Mouse (Mus musculus): ENCODE results near the gene Ptma.
"Not testable (repeated sequence)": the region's sequence is repeated elsewhere in the genome, so short reads cannot be mapped to it uniquely, and the experiment has no call there.

Ptma gene

DNA sequence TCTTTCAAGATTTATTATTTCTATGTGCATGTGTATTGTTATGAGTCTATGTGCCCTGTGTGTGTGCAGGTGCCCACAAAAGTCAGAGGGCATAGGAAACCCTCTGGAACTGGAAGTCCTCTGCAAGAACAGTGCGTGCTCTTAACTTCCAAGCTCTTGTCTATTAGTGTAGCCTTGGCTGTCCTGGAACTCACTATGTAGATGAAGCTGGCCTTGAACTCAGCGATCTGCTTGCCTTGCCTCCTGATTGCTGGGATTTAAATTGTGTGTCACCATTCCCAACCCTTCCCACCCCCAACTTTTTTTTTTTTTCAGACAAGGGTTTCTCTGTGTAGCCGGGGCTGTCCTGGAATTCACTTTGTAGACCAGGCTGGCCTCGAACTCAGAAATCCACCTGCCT, 30.2 kb upstream of the Ptma start:
- DNase-seq (ENCODE audit: low spot score), result no peak

DNA sequence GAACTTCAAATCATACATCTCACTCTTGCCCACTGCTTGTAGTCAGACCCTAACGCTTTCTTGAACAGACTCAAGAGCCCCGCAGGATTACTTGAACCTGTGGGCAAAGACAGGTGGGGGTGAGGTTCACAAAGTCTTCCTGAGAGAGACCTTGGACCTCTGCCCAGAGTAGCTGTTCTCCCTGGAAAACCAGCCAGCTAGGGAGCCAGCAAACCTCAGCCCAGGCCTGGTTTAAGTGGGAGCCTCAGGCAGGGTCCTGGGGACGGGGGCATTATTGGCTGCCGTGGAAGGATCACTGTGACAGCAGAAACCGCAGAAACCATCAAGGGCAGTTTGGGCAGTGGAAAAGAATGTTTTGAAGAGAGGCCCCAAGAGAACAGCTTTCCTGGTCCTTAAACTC, 29.2 kb upstream of the Ptma start:
- DNase-seq (ENCODE audit: low spot score), result no peak

DNA sequence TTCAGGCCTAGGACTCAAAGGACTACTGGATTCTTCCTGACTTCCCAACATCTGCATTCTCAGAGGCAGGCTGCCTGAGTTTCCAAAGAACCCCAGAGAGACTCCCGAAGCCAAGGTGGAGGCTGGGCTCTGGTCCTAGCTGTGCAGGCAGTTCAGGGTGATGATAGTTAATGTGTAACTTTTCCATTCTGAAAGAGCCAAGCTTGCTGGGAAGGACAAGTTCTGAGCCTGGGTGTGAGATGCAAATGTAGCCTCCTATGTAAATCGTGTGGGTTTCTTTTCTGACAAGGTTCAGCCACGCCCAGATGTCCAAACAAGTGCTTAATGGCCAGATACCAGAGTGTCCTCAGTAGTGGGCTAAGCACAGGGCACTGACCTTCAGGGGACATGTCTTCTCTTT, 28.5 kb upstream of the Ptma start:
- no peak for DNase-seq (ENCODE audit: low spot score)

DNA sequence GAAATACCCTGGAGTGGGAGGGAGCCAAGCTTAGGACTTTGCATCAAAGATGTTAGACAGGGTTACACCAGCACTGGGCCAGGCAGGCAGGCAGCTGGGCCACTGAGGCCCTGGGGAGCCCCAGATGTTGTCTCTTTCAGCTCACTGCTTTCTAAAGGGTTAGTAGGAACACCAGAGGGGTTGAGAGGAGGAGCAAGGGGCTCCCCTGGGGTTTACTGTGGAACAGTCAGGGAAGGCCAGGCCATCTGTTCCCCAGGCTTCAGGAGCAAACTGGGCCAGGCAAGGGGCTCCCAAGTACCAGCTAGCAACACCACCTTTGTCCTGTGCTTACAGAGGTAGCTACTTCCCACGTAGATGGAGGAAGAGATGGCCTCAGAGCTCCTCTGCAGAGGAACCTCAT, 27.9 kb upstream of the Ptma start:
- no peak for DNase-seq (ENCODE audit: low spot score)

DNA sequence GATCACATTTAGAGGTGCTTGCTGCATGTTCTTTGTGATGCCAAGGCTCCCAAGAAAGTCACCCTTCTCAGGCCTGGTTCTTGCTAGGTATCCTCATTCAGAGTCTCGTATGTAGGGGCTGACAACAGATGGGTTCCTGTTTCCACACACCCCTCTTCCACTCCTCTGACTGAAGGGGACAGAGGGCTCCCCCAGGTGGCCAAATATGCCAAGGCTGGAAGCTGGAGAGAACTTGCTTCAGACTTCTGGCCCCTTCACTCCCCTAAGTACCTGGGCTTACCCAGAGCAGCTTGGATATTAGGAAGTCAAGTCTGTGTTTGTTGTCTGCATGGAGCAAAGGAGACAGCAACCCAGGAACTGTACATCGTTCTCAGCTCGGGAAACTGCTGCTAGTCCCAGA, 26.6 kb upstream of the Ptma start:
- no peak for DNase-seq (ENCODE audit: low spot score)

DNA sequence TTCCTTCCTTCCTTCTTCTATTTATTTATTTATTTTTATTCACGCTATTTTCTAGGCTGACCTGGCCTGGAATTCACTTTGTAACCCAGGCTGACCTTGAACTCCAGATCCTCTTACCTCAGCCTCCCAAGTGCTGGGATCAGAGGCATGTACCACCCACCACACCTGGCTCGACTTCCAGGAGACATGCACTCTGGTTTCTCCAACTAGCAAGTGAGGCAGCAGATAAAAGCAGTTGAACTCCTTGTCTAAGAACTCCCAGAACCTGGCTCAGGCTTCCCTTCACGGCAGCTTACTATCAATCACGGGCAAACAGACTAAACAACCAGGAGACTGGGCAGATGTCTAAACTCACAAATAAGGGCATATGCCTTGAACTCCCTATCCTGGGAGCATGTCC, 25.8 kb upstream of the Ptma start:
- DNase-seq (ENCODE audit: low spot score), result no peak

DNA sequence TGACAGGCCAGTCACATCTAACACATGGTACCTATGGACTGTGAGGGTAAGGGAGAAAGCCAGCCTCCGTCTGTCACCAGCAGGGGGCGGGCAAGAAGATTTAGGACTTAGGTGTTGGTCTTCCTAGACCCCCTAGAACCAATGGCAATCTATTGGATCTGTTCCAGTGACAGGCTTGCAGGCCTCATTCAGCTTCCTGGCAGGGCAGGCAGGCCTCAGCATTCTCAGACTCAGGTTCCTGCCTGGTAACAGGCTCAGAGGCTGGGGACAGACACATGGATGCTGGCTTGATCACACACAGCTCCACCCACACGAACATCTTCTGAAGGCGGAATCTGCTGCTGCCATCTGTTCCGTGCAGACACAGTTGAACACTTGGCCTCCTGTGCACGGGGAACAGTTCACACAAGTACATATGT, 25.4 kb upstream of the Ptma start:
- DNase-seq (ENCODE audit: low spot score), result no peak

DNA sequence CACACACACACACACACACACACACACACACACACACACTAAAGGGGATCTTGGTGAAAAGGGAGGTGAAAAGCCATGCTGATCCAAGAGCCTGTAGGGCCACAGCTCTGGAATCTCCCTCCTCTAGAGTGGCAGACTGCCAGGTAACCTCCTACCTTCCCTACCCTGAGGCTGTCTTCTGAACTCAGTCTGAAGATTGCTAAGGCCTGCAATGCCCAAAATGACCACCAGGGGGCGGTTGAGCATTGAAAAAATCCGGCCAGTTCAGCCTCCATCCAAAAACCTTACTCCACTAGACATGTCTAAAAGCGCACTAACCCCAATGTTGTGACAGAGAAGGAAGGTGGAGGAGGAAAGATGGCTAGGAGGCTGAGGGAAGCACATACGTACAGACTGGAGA, 25.0 kb upstream of the Ptma start:
- peak; percentile 94 for DNase-seq (ENCODE audit: low spot score)

DNA sequence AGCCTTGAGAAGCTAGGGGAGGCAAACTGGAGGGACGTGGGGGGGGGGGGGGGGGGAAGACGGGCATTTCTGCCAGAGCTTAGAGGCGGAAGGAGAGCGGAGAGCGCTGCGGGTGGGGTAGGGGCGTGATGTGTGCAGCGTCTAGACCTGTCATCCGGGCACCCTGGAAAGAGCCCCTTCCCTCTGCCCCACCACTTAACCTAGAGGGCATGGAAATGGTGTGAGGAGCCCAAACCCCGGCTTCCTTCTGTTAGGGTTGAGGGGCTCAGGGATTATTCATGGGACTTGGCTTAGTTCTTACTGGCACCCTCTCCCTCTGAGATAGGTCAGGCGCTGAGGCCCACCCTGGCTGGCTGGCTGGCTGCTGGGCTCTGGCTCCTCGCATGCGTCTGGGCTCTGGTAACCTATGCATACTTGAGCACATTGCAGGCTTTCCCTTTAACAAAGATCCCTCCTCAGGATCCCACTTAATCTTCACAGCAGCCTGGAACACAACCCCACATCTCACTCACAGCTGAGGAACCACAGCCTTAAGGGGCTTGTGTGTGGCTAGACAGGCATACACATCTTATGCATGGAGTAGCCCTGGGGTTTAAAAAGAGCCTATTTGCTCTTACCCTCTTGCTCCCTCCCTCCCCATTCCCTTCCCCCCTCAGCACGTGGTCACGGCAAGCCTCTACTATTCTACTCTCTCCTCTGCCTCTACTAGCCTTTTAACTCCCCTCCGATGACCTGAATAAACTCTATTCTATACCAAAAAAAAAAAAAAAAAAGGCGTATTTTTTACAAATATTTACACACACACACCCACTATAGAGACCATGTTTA, 24.1 kb upstream of the Ptma start:
- no peak for DNase-seq (ENCODE audit: low spot score)

DNA sequence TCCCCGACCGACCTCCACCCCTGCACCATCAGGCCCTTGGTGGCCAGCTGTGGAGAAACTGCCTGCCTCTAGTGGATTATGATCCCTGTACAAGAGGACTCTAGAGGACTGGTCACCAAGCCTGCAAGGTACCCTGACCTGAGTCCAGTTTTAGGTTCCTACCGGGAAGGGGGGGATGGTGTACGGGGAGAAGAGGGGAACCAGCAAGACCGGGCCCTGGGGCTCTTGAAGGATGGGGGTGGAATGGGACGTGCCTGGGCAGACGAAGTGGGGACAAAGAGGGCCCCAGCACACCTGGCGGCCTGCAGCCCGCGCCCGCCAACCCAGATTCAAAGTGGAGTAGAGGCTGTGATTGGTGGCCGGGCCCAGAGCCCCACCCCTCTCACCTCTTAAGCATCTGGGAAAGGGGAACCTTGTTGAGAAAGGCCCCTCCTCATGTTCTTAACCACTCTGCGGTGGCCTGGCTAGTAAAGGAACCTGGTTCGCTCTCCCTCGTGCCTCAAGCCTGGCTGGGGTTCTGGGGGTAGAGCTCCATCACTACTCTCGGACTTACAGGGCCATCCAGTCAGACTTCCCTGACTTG, 23.3 kb upstream of the Ptma start:
- DNase-seq (ENCODE audit: low spot score), result no peak

DNA sequence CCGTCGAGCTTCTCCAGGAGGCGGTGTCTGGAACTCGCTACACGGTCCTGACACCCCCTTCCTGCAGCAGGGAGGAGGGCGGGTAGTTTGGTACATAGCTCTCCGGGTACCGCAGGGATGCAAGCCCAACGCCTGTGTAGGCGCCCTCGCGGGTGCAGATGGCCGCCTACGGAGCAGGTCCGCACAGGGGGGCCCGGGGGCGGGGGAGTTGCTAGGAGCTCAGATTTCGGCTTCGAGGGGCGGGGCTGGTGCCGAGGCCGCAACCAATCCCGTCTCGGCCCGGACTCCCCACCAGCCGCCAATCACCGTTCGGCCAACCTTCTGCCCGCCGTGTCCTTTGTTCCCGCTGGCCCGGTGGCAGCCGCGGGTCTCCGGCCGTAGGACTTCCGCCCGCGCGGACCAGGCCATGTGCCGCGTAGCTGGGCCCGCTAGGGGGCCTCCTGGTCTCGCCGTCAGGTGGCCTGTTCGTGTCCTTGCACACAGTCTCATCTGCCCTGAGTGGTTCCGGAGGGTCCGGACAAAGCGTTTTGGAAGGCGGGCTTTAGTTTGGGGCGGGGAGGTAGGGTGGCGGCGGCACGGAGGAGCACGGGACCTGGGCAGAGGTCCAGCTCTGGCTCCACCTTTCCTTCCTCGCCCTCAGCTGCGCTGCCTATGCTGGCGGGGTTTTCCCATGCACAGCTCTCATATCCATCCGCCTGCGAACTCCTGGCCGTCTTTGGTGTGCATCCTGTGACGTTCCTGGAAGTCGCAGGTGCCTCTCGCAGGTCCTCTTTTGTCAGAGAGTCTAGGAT, 22.4 kb upstream of the Ptma start:
- DNase-seq (ENCODE audit: low spot score), result peak; percentile 92

DNA sequence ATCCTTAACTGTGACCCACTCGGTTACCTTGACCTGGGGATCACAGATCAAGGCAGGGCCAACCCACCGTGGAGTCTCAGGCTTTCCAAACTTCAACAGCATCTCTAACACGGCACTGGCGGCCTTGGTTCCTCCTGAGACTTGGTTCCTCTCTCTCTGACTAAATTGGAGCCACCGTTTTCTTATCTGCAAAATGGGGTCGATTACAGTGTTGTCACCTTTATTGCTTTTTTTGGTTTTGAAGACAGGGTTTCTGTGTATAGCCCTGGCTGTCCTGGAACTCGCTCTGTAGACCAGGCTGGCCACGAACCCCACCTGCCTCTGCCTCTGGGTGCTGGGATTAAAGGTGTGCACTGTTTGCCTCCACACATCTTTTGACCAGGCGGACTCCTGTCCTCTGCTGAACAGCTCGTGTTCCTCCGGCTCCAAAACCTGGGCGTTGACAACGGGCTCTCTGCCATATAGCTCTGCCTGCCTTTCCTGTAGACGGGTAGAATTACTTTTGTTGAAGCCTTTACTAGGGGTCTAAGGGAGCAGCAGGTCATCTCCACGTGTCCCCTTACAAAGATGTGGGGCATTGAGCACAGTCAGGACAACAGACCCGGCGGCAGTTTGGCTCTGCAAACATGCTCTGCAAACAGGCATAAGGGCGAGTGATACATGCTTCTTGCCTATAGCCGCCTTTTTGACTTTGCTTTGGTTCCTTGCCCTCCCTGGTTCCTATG, 21.7 kb upstream of the Ptma start:
- DNase-seq (ENCODE audit: low spot score), result no peak

DNA sequence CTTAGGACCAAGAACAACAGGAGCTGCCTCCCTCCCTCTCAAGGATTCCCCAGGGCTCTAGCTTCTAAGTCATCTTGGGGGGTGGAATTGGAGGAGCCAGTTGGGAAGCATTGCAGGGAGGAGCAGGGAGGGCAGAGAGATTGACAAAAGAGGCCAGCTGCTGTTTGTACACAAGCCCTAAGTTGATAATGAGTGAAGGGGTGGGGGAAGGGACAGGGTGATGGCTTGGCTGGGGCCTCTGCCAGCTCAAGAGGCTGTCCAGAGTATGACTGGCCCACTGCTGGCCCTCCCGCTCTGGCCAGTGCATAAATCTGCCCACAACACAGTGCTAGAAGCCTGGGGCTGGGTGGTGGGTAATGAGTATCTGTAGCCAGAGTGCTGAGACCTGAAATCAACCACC, 21.1 kb upstream of the Ptma start:
- DNase-seq (ENCODE audit: low spot score), result no peak

DNA sequence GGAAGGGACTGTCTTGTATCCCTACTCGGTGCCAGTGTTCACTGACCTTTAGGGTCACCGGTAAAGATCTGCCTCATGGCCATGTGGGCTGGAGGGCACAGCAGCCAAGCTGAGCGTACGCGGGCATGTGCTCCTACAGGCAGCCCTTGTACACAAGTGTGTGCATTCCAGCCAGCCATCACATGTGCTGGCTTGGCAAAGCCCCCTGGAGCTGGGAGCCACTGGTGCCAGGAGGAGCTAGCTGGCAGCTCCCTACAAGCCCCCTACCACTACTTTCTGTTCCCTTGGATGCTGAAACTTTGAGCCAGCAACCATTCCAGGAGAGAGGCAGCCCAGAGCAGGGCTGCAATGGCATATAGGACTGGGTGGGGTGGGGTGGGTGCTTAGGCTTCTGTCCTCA, 20.1 kb upstream of the Ptma start:
- no peak for DNase-seq (ENCODE audit: low spot score)

DNA sequence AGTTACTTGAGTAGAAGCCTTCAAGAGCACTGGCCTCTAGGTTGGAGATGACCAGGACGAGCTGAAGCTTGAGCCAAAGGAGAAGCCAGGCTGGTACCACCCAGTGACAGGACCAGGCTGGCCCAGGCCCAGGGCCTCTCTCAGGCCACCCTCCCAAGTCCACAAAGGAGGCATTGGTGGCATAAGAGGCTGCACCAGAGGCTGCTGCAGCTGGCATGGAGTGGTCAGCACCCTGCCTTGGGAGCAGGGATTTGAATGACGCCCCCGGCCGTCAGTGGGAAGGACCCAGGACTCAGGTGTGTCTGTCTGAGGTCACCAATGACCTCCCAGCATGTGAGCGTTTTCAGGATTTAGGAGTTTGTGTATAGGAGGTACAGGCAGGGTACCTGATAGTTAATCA, 18.7 kb upstream of the Ptma start:
- DNase-seq (ENCODE audit: low spot score), result no peak

DNA sequence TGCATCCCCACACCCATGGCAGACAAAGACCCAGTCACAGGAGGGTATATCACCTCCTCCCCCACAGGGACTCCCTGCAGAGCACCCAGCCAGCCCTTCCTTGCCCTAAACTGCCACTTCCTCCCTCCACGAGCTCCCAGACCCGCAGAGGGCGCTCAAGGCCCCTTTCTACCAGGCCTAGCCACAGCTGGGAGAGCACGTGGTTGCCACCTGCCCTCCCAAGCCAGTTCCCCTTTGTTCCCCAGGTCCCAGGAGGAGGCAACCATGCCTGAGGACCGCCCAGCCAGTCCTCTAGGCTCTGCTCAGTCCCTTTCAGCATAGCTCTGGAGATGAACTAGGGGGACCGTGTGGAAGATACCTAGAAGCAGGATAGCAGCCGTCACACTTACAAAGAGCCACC, 17.1 kb upstream of the Ptma start:
- DNase-seq (ENCODE audit: low spot score), result no peak

DNA sequence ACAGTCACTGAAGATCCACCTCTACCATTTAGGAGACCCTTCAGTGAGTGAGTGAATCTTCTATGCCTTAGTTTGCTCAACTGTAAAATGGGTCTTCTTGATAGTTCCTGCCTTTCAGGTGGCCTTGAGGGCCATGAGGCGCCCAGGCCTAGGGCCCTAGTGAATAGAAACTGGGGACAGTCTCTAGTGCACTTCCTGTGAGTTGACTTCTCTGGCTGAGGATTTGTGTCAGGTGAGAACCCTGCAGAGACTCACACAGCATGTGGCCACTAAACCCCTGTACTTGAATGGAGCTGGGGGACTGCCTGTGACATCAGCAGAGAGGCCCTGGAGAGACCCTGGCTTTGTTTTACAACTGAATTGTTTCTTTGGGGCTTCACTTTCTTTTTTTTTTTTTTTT, 16.3 kb upstream of the Ptma start:
- DNase-seq (ENCODE audit: low spot score), result no peak

DNA sequence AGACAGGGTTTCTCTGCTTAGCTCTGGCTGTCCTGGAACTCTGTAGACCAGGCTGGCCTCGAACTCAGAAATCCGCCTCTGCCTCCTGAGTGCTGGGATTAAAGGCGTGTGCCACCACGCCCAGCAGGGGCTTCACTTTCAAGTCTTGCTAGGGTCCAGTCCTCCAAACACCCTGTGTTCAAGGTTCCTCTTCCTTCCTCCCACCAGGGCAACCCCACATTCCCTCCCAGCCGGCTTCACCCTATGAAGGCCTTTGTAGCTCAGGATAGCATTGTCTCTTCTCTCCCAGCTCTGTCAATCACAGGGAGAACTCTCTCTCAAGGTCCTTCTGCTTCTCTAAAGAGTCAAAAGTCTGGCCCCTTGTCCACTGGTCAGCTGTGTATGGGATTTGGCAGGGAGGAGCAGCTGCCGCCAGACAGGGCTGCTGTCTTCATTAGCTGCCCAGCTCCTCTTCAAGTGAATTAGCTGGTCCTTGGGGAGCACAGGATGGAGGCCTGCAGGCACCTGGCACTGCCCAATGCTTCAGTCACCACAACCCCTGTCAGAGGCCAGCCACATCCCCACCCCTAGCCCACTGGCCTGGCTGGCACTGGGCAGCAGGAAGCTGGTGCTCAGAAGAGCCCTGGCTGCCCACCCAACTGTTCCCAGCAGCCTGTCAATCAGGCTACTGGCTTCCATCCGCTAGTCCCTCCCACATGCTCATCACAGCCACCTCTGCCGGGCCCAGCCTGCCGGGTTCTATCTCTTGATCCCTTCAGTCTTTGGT, 15.7 kb upstream of the Ptma start:
- no peak for DNase-seq (ENCODE audit: low spot score)

DNA sequence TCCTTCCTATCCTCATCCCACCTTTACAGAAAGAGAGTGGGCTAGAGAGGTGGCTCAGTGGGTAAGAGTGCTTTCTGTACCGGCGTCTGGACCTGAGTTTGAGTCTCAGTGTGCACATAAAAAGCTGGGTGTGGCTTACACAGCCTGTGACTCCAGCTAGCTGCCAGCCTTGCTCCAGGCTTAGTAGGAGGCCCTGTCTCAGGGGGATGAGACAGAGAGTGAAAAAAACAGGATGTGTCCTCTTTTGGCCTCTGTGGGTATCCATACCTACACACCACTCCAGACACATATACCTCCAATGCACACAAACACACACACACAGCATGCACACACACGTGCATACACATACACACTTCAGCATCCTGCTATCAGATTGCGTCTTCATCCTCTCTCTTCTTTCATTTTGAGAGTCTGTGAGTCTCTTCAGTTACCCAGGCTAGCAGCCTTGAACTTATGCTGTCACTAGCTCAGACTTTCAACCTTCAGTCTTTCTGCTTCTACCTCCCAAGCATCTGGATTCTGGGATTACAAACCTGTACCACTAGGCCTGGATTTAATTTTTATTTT, 14.3 kb upstream of the Ptma start:
- DNase-seq (ENCODE audit: low spot score), result no peak

DNA sequence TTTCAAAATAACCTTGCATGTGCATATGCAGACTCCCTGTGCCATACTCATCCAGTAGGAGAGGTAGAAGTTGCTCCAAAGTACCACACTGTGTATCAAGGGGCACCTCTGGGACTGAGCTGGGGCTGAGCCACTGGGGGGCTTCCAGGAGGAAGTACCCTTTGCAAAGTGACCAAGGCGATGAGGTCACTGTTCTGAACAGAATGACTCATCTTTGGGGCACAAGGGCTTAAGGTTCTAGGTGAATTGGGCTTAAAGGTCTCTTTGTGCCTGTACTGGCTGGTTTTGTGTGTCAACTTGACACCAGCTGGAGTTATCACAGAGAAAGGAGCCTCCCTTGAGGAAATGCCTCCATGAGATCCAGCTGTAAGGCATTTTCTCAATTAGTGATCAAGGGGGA, 13.5 kb upstream of the Ptma start:
- not testable (repeated sequence) for DNase-seq (ENCODE audit: low spot score)

DNA sequence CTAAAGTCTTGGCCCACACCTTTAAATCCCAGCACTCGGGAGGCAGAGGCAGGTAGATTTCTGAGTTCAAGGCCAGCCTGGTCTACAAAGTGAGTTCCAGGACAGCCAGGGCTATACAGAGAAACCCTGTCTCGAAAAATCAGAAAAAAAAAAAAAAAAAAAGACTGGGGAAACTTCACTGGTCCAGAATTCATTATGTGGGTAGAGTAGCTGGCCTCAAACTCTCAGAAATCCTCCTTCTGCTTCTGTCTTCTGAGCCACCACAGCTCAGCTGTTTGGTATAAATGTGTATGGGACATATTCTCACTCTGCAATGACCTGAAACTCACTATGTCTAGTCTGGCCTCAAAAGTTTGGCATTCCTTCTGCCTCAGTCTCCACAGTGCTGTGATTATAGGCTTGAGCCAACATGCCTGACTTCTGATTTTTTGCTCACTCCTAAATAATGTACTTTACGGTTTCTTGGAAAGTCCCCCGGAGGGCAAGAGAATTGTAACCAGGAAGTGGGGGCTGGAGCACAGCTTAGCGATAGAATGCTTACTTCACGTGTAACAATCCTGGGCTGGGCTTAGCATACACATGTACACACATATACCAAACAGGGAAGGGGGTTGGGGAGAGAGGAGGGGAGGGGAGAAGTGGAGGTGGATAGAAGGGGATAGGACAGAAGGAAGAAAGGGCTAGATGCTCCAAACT, 10.7 kb upstream of the Ptma start:
- no peak for DNase-seq (ENCODE audit: low spot score)
